Mouse (Mus musculus) stomach, embryonic 14.5 days (tissue): Measurements from ENCODE around the gene Myl6b. TPM values are rescaled to one million over a fixed set of nuclear protein-coding genes. Genes with fewer than 3 reads are reported as not detected.
"Not testable (repeated sequence)": the region's sequence is repeated elsewhere in the genome, so short reads cannot be mapped to it uniquely, and the experiment has no call there.

Experiments used
- ATAC-seq: fragments of 200-750 bp; cut with Nextera tagmentation; 2 replicates; pipeline ENCODE4 v1.8.0; 2017; ENCODE audit warnings: low read depth, moderate TSS enrichment; ENCODE audit not compliant: insufficient number of reproducible peaks, insufficient read depth, low FRiP score
- H3K27ac ChIP-seq: fragments of 300-500 bp; sonication (generic); 2 replicates; pipeline ENCODE4 v1.5.1; 2014; ENCODE audit warnings: mild to moderate bottlenecking, low read length, moderate library complexity, mixed read lengths
- H3K27me3 ChIP-seq: fragments of 300-500 bp; sonication (generic); 2 replicates; pipeline ENCODE4 v1.6.1; 2014; ENCODE audit warnings: low read length, control low read depth, mixed read lengths; ENCODE audit not compliant: control insufficient read depth, insufficient read depth
- H3K36me3 ChIP-seq: fragments of 300-500 bp; sonication (generic); 2 replicates; pipeline ENCODE4 v1.6.1; 2014; ENCODE audit warnings: mild to moderate bottlenecking, control low read depth, low read length, moderate library complexity, mixed read lengths; ENCODE audit not compliant: control insufficient read depth, insufficient read depth
- H3K4me1 ChIP-seq: fragments of 300-500 bp; sonication (generic); 2 replicates; pipeline ENCODE4 v1.6.1; 2014; ENCODE audit warnings: low read length, control low read depth, mixed read lengths; ENCODE audit not compliant: control insufficient read depth, insufficient read depth
- H3K4me2 ChIP-seq: fragments of 300-500 bp; sonication (generic); replicated peaks from 2 replicates; pipeline ENCODE4 v1.6.1; 2014; ENCODE audit warnings: low read depth, low read length, control low read depth
- H3K4me3 ChIP-seq: fragments of 300-500 bp; sonication (generic); 2 replicates; pipeline ENCODE4 v1.5.1; 2014; ENCODE audit warnings: low read depth, low read length, control low read depth
- H3K9ac ChIP-seq: fragments of 300-500 bp; sonication (generic); replicated peaks from 2 replicates; pipeline ENCODE4 v1.6.1; 2014; ENCODE audit warnings: low read depth, mild to moderate bottlenecking, control low read depth, low read length, moderate library complexity, mixed read lengths
- H3K9me3 ChIP-seq: fragments of 300-500 bp; sonication (generic); 2 replicates; pipeline ENCODE4 v1.6.1; 2016; ENCODE audit warnings: low read depth, low read length, control low read depth; ENCODE audit not compliant: control insufficient read depth
- WGBS: fragments of 180-500 bp; shearing (Covaris S2); extraction: QIAGEN DNeasy Blood & Tissue Kit; methylation state at CpG from one replicate; pipeline ENCODE4 v1.1.7; 2014; 5-methylcytosine and 5-hydroxymethylcytosine counted together
- polyA plus RNA-seq: library from polyadenylated mRNA; unstranded; fragments of >200 nt; fragmentation: Nextera tagmentation; extraction: Ambion mirVana; gene quantifications from 2 replicates; pipeline ENCODE4 v1.2.1, GENCODE M21; 2014

The Myl6b gene
- polyA plus RNA-seq, 1 experiment from 2014 or later, result 3.2 TPM

DNA sequence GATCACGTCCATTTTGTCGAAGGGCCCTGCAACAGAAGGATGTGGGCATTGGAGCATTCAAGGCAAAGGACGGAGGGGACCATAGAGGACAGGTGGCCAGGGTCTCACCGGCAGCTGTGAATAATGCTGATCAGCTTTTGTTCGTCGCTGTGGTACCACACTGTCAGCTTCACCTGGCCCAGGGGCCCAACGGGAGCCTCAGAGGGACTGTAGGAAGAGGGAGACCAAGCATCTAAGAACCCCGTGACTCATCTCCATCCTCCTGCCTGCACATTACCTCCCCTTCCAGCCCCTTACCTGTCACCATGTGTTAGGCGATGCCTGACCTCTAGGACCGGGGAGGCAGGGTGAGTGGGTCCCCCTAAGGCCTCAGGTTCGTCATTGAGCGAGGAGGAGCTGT, 13.3 kb upstream of the Myl6b start:
- 90% methylated on average over 12 of the region's 12 CpGs for WGBS

DNA sequence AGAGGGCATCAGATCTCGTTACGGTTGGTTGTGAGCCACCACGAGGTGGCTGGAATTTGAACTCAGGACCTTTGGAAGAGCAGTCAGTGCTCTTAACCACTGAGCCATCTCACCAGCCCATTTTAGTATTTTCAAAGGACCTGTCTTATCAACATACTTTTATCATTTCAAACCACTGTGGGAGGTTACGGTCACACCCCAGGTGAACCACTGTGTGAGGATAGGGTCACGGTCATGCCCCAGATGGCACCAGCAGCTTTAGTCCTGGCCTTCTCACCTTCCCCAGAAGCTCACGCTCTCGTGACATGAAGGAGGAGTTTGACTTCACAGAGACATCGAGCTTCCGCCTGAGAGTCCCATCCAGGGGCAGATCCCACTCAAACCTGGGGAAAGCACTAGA, 12.7 kb upstream of the Myl6b start:
- no peak overlapping the region for H3K9ac ChIP-seq
- H3K27me3 ChIP-seq, result no peaks in the 10 kb centered on the region
- H3K4me1 ChIP-seq, result 0 out of 2 replicates have a peak, but pooled peaks cover 2% of the 10 kb centered on the region
- H3K36me3 ChIP-seq, result peaks cover 13% of the 10 kb centered on the region; the same call in 1 of the 2 replicates
- WGBS, result 88% methylated on average over 9 of the region's 9 CpGs
- H3K27ac ChIP-seq, result no peak overlapping the region
- H3K4me2 ChIP-seq, result no peak overlapping the region
- H3K4me3 ChIP-seq, result no peak overlapping the region
- no peaks in the 10 kb centered on the region for H3K9me3 ChIP-seq
- no peak for ATAC-seq

More for the DNA sequence above, 13.3 kb upstream of the Myl6b start:
- ATAC-seq, result no peak
- no peak overlapping the region for H3K9ac ChIP-seq
- 0 out of 2 replicates have a peak, but pooled peaks cover 2% of the 10 kb centered on the region for H3K4me1 ChIP-seq
- H3K4me3 ChIP-seq, result no peak overlapping the region
- no peak overlapping the region for H3K4me2 ChIP-seq
- H3K36me3 ChIP-seq, result peaks cover 14% of the 10 kb centered on the region; the same call in 1 of the 2 replicates
- H3K9me3 ChIP-seq, result no peaks in the 10 kb centered on the region
- no peak overlapping the region for H3K27ac ChIP-seq
- H3K27me3 ChIP-seq, result no peaks in the 10 kb centered on the region

DNA sequence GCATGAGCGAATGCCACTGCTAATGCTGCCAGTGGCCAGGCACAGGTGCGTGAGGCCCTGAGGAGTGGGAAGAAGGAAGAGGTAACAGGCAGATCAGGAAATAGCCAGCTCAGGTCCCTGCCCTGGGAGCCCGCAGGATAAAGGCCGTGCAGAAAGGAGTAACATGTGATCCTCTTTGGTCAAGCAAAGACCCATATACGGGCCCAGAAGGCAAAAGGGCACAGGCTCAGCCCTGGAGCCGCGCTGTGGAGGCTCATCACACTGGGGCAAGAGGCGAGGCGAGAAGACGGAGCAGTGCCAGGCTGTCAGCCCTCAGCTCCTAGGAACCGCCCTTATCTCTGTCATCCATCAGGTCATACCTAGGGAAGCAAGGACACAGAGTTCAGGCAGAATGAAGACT, 11.8 kb upstream of the Myl6b start:
- peaks cover 10% of the 10 kb centered on the region; the same call in 1 of the 2 replicates for H3K36me3 ChIP-seq
- no peak overlapping the region for H3K4me3 ChIP-seq
- 86% methylated on average over 11 of the region's 11 CpGs for WGBS
- no peak overlapping the region for H3K9ac ChIP-seq
- H3K4me2 ChIP-seq, result no peak overlapping the region
- no peaks in the 10 kb centered on the region for H3K9me3 ChIP-seq
- no peak for ATAC-seq
- H3K4me1 ChIP-seq, result 0 out of 2 replicates have a peak, but pooled peaks cover 2% of the 10 kb centered on the region
- H3K27ac ChIP-seq, result no peak overlapping the region
- no peaks in the 10 kb centered on the region for H3K27me3 ChIP-seq

DNA sequence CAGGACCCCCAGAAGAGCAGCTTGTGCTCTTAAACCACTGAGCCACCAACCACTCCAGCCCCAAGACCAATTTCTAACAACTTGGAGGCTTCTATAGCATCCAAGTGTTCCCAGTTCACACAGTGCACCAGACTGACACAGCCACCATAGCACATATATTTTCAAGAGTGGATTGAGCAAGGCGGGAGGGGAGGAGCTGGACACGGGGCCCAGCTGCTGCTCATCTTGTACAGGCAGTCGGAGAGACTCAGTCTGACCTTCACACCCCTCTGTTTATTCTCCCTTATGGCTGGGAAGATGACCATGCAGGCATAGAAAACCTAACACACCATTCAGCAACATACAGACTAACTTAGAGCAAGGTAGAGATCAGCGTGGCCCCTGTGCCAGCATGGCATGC, 11.3 kb upstream of the Myl6b start:
- Histone ChIP-seq H3K4me2 (no peak overlapping the region), H3K9me3 (no peaks in the 10 kb centered on the region), H3K9ac (no peak overlapping the region), H3K4me3 (no peak overlapping the region), H3K27me3 (no peaks in the 10 kb centered on the region), H3K36me3 (peaks cover 10% of the 10 kb centered on the region; the same call in 1 of the 2 replicates), H3K27ac (no peak overlapping the region), H3K4me1 (0 out of 2 replicates have a peak, but pooled peaks cover 2% of the 10 kb centered on the region)
- no peak for ATAC-seq
- WGBS, result 66% methylated on average over 4 of the region's 4 CpGs

DNA sequence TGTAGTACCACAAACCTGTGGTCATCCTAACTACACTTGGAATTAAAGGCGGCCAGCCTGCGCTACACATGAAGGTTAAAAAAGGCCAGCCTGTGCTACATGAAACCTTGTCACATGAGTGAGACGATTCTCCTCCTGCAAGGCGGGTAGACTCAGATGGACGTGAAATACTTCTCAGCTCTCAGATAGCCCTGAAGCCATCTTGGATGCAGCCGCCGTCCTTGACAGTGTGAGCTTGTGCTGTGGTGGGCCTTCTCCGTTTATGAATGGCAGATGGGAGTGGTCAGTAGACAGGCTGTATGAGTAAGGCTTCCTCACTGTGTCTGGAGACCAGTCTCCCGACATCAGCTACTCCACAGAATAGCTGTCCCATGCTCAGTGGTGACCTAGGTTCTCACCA, 10.7 kb upstream of the Myl6b start:
- peaks cover 10% of the 10 kb centered on the region; the same call in 1 of the 2 replicates for H3K36me3 ChIP-seq
- WGBS, result 85% methylated on average over 9 of the region's 9 CpGs
- no peak for ATAC-seq

DNA sequence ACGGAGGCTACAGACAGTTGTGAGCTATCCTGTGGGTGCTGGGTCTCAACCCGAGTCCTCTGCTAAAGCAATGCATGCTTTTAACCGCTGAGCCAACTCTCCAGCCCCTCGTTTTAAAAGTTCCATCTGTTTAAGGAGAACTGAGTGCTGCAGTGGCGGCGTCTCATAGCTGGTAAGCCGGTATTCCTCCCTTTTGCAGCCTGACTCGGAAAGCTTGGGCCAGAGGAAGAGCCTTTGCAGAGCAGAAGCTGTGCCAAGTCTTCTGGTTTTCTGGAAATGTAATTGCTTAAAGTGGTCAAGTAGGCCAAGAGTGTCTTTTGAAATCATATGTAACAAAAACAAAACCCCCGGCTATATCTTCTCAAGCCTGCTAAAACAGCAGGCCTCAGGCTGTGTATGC, 9.8 kb upstream of the Myl6b start:
- H3K4me1 ChIP-seq, result 0 out of 2 replicates have a peak, but pooled peaks cover 2% of the 10 kb centered on the region
- H3K4me3 ChIP-seq, result no peak overlapping the region
- H3K9me3 ChIP-seq, result no peaks in the 10 kb centered on the region
- H3K4me2 ChIP-seq, result no peak overlapping the region
- H3K9ac ChIP-seq, result no peak overlapping the region
- H3K27me3 ChIP-seq, result no peaks in the 10 kb centered on the region
- 55% methylated on average over 9 of the region's 9 CpGs for WGBS
- H3K27ac ChIP-seq, result peak overlapping the region; percentile 33; the same call in 1 of the 2 replicates
- ATAC-seq, result no peak
- peaks cover 10% of the 10 kb centered on the region; the same call in 1 of the 2 replicates for H3K36me3 ChIP-seq

More for the DNA sequence above, 10.7 kb upstream of the Myl6b start:
- Histone ChIP-seq H3K27me3 (no peaks in the 10 kb centered on the region), H3K27ac (no peak overlapping the region), H3K4me2 (no peak overlapping the region), H3K4me1 (0 out of 2 replicates have a peak, but pooled peaks cover 2% of the 10 kb centered on the region), H3K9me3 (no peaks in the 10 kb centered on the region), H3K4me3 (no peak overlapping the region), H3K9ac (no peak overlapping the region)

DNA sequence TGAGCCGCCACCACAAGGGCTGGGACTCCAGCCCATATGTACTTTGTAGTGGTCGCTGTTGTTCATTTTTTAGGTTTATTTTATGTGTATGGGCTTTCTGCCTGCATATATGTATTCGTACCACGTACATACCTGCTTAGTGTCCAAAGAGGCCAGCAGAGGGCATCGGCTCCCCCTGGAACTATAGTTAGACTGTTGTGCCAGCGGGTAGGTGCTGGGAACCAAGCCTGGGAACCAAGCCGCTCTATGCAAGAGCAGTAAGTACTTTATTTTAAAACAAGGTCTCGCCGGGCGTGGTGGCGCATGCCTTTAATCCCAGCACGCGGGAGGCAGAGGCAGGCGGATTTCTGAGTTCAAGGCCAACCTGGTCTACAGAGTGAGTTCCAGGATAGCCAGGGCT, 7.5 kb upstream of the Myl6b start:
- Histone ChIP-seq H3K4me1 (0 out of 2 replicates have a peak, but pooled peaks cover 2% of the 10 kb centered on the region), H3K9me3 (no peaks in the 10 kb centered on the region), H3K4me3 (no peak overlapping the region), H3K9ac (no peak overlapping the region), H3K4me2 (no peak overlapping the region), H3K27me3 (no peaks in the 10 kb centered on the region), H3K27ac (no peak overlapping the region), H3K36me3 (peaks cover 7% of the 10 kb centered on the region; the same call in 1 of the 2 replicates)
- 91% methylated on average over 14 of the region's 14 CpGs for WGBS
- no peak for ATAC-seq

DNA sequence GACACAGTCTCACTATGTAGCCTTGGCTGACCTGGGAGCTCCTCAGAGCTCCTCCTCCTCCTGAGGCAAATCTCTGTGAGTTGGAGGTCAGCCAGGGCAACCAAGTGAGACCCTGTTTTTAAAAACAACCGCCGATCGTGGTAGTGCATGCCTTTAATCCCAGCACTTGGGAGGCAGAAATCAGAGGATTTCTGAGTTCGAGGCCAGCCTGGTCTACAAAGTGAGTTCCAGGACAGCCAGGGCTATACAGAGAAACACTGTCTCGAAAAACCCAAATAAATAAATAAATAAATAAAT, 6.8 kb upstream of the Myl6b start:
- not testable (repeated sequence) for H3K27ac ChIP-seq, H3K4me3 ChIP-seq, H3K4me1 ChIP-seq, H3K9me3 ChIP-seq, ATAC-seq, H3K4me2 ChIP-seq, H3K9ac ChIP-seq, H3K36me3 ChIP-seq, H3K27me3 ChIP-seq
- WGBS, result 85% methylated on average over 5 of the region's 5 CpGs
